Mouse (Mus musculus): ENCODE measurements at regions not wholly inside any gene's neighbourhood (a gene's known extent, or its start where the extent isn't known, plus 50 kb on each side); places are given as distances from the start of the nearest gene placed in this dataset.

- TF ChIP-seq EP300 (IDR thresholded peaks at IDR 0.05; ENCODE audit: low read depth) = no peak
- no peak for TF ChIP-seq CTCF (IDR thresholded peaks at IDR 0.05; ENCODE audit: low read depth)
Observed at GRCm38 (mm10) chr13:26356341-26356740, 413.6 kb downstream of the Hdgfl1 start.
